Mouse (Mus musculus) kidney, postnatal 0 days (tissue): ENCODE results near the gene Parvb. TPM values are rescaled to one million over a fixed set of nuclear protein-coding genes. Genes with fewer than 3 reads are reported as not detected.

Experiments
- ATAC-seq: fragments of 200-750 bp; cut with Nextera tagmentation; replicated peaks from 2 replicates; pipeline ENCODE4 v1.8.0; 2017; ENCODE audit warnings: low read depth, moderate number of reproducible peaks, moderate TSS enrichment, moderate library complexity; ENCODE audit not compliant: low FRiP score
- DNase-seq: peaks from one replicate; pipeline ENCODE4 v3.0.0-alpha.2; 2016; ENCODE audit warnings: low spot score
- H3K27ac ChIP-seq: fragments of 300-500 bp; sonication (generic); 2 replicates; pipeline ENCODE4 v1.5.1; 2014; ENCODE audit warnings: mild to moderate bottlenecking
- H3K27me3 ChIP-seq: fragments of 300-500 bp; sonication (generic); 2 replicates; pipeline ENCODE4 v1.6.1; 2014; ENCODE audit warnings: low read length, mixed read lengths; ENCODE audit not compliant: insufficient read depth
- H3K36me3 ChIP-seq: fragments of 300-500 bp; sonication (generic); 2 replicates; pipeline ENCODE4 v1.6.1; 2014; ENCODE audit warnings: low read length, mixed read lengths; ENCODE audit not compliant: insufficient read depth
- H3K4me1 ChIP-seq: fragments of 300-500 bp; sonication (generic); replicated peaks from 2 replicates; pipeline ENCODE4 v1.6.1; 2014; ENCODE audit warnings: antibody characterized with exemption, low read length, mixed read lengths; ENCODE audit not compliant: insufficient read depth
- H3K4me2 ChIP-seq: fragments of 300-500 bp; sonication (generic); 2 replicates; pipeline ENCODE4 v1.6.1; 2014; ENCODE audit warnings: mild to moderate bottlenecking, low read length, moderate library complexity, mixed read lengths
- H3K4me3 ChIP-seq: fragments of 300-500 bp; sonication (generic); replicated peaks from 2 replicates; pipeline ENCODE4 v1.5.1; 2014; ENCODE audit warnings: low read depth, low read length
- H3K9ac ChIP-seq: fragments of 300-500 bp; sonication (generic); 2 replicates; pipeline ENCODE4 v1.6.1; 2014; ENCODE audit warnings: low read depth, low read length
- H3K9me3 ChIP-seq: fragments of 300-500 bp; sonication (generic); replicated peaks from 2 replicates; pipeline ENCODE4 v1.6.1; 2016; ENCODE audit warnings: low read length, inconsistent platforms, mixed read lengths
- CTCF ChIP-seq: IDR thresholded peaks from 2 replicates; pipeline ENCODE4 v1.5.1; 2016; ENCODE audit warnings: antibody characterized with exemption, low read depth, mild to moderate bottlenecking, moderate library complexity
- WGBS: fragments of 180-500 bp; shearing (Covaris S2); extraction: QIAGEN DNeasy Blood & Tissue Kit; methylation state at CpG from one replicate; pipeline ENCODE4 v1.1.7; 2014; 5-methylcytosine and 5-hydroxymethylcytosine counted together
- polyA plus RNA-seq: library from polyadenylated mRNA; unstranded; fragments of >200 nt; fragmentation: Nextera tagmentation; extraction: Ambion mirVana; gene quantifications from 2 replicates; pipeline ENCODE4 v1.2.1, GENCODE M21; 2015

Gene Parvb
- polyA plus RNA-seq, 1 experiment from 2014 or later, result 3.3 TPM

- no peak for ATAC-seq
- DNase-seq, result no peak
- Histone ChIP-seq H3K4me2 (no peak overlapping the region), H3K36me3 (no peaks in the 10 kb centered on the region), H3K27ac (no peak overlapping the region), H3K9ac (no peak overlapping the region), H3K4me3 (no peak overlapping the region), H3K4me1 (peaks cover 16% of the 10 kb centered on the region), H3K27me3 (no peaks in the 10 kb centered on the region), H3K9me3 (no peaks in the 10 kb centered on the region)
- WGBS, result 71% methylated on average over 2 of the region's 2 CpGs
- no peak for TF ChIP-seq CTCF
Measured at GRCm38 (mm10) chr15:84300591-84300990, 68.7 kb downstream of the Parvb start.

GRCm38 (mm10) chr15:84301026-84301425, 69.2 kb downstream of the Parvb start:
- no peaks in the 10 kb centered on the region for H3K27me3 ChIP-seq
- 16% methylated on average over 7 of the region's 7 CpGs for WGBS
- no peak for TF ChIP-seq CTCF
- H3K9me3 ChIP-seq, result no peaks in the 10 kb centered on the region
- H3K4me2 ChIP-seq, result no peak overlapping the region
- no peak for ATAC-seq
- H3K36me3 ChIP-seq, result no peaks in the 10 kb centered on the region
- H3K4me1 ChIP-seq, result peaks cover 16% of the 10 kb centered on the region
- no peak overlapping the region for H3K4me3 ChIP-seq
- DNase-seq, result peak; percentile 73
- H3K27ac ChIP-seq, result no peak overlapping the region
- H3K9ac ChIP-seq, result no peak overlapping the region

GRCm38 (mm10) chr15:84301641-84302420, 70.0 kb downstream of the Parvb start:
- Histone ChIP-seq H3K4me1 (peaks cover 16% of the 10 kb centered on the region), H3K4me2 (no peak overlapping the region), H3K27me3 (no peaks in the 10 kb centered on the region), H3K36me3 (no peaks in the 10 kb centered on the region), H3K27ac (no peak overlapping the region), H3K9ac (no peak overlapping the region), H3K4me3 (no peak overlapping the region), H3K9me3 (no peaks in the 10 kb centered on the region)
- ATAC-seq, result no peak
- no peak for DNase-seq
- WGBS, result 73% methylated on average over 8 of the region's 8 CpGs
- TF ChIP-seq CTCF, result no peak

- 43% methylated on average over 10 of the region's 10 CpGs for WGBS
- Histone ChIP-seq H3K9ac (no peak overlapping the region), H3K9me3 (no peaks in the 10 kb centered on the region), H3K36me3 (no peaks in the 10 kb centered on the region), H3K27ac (no peak overlapping the region), H3K27me3 (no peaks in the 10 kb centered on the region), H3K4me3 (no peak overlapping the region), H3K4me2 (no peak overlapping the region), H3K4me1 (peaks cover 15% of the 10 kb centered on the region)
- no peak for TF ChIP-seq CTCF
- ATAC-seq (no peak), DNase-seq (no peak)
Measured at GRCm38 (mm10) chr15:84303264-84303663, 71.4 kb downstream of the Parvb start.

- Histone ChIP-seq H3K27me3 (no peaks in the 10 kb centered on the region), H3K9ac (no peak overlapping the region), H3K4me1 (no peaks in the 10 kb centered on the region), H3K4me3 (no peak overlapping the region), H3K36me3 (no peaks in the 10 kb centered on the region), H3K4me2 (no peak overlapping the region), H3K9me3 (no peaks in the 10 kb centered on the region), H3K27ac (no peak overlapping the region)
- no peak for TF ChIP-seq CTCF
- DNase-seq (peak; percentile 56), ATAC-seq (no peak)
- 32% methylated on average over 10 of the region's 10 CpGs for WGBS
Measured at GRCm38 (mm10) chr15:84305333-84305732, 73.5 kb downstream of the Parvb start.

GRCm38 (mm10) chr15:84310271-84310670, 78.4 kb downstream of the Parvb start:
- Histone ChIP-seq H3K4me2 (no peak overlapping the region), H3K27ac (no peak overlapping the region), H3K27me3 (no peaks in the 10 kb centered on the region), H3K36me3 (no peaks in the 10 kb centered on the region), H3K9ac (no peak overlapping the region), H3K9me3 (no peaks in the 10 kb centered on the region), H3K4me3 (no peak overlapping the region), H3K4me1 (peaks cover 12% of the 10 kb centered on the region; the same call in 1 of the 2 replicates)
- TF ChIP-seq CTCF, result no peak
- DNase-seq (no peak), ATAC-seq (no peak)
- WGBS, result 55% methylated on average over 11 of the region's 11 CpGs
